18 mouse cellular contexts compared by ENCODE assay signal in genomic region chr1:28800881-28801280, GRCm38 (mm10). TPM values are rescaled to one million over a fixed set of nuclear protein-coding genes. Genes with fewer than 3 reads are reported as not detected.
"Had no signal": no experiment of that assay in that cellular context is flagged by ENCODE, and none has a peak within 500 bp of the region (broad histone marks: within the 10 kb centered on the region; RNA-seq: fewer than 3 reads in every experiment).

No protein-coding gene starts in this region.

- DNase-seq: kidney, adult 2 months; kidney, postnatal 14 days; kidney, postnatal 4 days; liver, embryonic 13.5 days; lung, adult 2 months; lung, postnatal 14 days; lung, postnatal 4 days; right cerebral cortex, adult 18-20 months; right cerebral cortex, postnatal 14 days; spleen, adult 18-20 months; thymus, postnatal 36 days had no signal

RNA-seq across cellular contexts. Expression of gene Gm597, which starts 20.8 kb away (rescaled TPM):
- total RNA-seq: layer of hippocampus, postnatal 25 days; left cerebral cortex, adult 2 months; left cerebral cortex, postnatal 10 days; left cerebral cortex, postnatal 36 days; liver, adult 2 months; megakaryocyte progenitor cell, adult 5-6 weeks; megakaryocyte-erythroid progenitor cell, adult 5-6 weeks had no signal
